Mouse (Mus musculus) B cell, adult 2 months (primary cell): ENCODE measurements around the gene Cltc.
A peak's percentile ranks its signal among the peaks of the same experiment; 100 is the strongest.
"Not testable (repeated sequence)": the region's sequence is repeated elsewhere in the genome, so short reads cannot be mapped to it uniquely, and the experiment has no call there.

Experiments
- DNase-seq, 2 experiments: peaks; one replicate each; pipeline ENCODE4 v3.0.0; 2022

The Cltc gene

DNA sequence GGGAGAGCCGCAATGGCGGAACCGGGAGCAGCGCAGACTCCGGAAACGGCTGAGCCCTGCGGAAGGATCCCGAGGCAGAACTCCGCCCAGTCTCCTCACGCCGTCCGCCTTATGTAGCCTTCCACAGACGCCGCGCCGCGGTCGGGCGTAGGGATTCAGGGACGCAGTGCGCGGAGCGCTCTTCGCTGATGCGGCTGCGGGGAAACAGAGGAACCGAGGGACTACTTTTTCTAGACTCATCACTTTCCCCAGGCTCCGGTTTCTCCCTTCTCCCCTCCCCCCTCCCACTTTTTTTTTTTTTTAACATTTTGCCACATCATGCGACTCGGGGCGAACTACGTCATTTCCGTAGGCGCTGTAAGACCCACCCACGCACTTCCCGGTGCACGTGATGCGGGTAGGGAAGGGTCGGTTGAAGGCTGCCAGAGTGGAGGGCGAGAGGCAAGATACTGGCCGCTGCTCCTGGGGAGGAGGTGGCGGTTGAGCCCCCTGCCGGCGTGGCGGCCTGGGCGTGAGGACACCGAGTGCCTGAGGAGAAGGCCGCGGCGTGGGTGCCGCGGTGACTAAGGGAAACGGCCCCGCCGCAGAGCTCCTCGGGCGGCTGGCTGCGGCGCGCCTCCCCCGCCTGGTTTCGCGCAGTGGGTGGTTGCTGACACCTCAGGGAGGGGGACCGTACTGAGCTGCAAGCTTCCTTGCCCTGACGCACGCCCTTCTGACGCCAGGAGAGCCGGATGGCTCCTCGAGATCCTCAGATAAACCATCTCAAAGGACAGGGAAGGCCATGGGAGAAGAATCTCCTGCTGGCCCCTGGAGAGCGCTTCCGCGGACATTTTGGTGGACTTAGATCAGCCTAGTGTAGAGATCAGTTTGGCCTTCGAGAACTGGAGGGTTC is at the start of gene Cltc:
Gene Cltc, minus strand, starts transcription at position 86 of the 892 bp plus-strand sequence.
- DNase-seq, result peak; percentile 95 to 96

DNA sequence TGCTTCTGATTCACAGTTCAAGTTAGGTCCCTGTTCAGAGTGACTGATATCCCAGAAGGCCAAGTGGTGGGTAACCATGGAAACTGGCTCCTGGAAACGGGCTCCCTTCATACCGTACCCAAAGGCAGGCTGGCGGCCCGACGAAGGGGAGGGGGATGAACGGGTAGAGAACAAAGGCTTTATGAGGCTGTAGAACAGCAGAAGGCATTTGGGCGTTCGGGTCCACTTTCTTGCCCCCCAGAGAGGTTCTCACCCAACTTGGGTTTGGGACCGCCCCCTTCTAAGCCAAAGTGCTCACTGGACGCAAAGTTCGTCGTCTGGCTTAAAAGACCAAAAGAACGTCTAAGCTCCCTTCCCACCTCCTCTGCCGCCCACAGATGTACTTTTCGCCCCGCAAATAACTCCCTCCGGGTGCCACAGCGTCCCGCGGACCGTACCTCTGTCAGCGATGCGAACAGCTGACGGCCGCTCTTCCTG is 49.7 kb upstream of the Cltc start:
- DNase-seq, result no peak

DNA sequence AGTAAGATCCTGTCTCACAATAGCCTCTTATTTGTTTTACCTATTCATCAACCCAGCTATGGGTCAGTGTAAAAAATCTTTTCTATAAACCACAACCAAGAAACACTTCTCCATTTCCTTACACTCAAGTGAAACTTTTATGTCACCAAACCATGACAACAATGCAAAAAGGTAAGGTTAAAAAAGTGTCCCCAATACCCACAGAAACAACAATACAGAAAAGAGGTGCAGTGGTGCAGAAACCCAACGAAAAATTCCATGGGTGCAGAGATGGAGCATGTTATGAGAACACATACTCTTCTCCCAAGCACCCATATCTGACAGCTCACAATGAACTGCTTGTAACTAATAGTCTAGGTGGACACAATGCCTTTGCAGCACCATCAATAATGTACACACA is 36.8 kb upstream of the Cltc start:
- peak; percentile 26 to 35 for DNase-seq

DNA sequence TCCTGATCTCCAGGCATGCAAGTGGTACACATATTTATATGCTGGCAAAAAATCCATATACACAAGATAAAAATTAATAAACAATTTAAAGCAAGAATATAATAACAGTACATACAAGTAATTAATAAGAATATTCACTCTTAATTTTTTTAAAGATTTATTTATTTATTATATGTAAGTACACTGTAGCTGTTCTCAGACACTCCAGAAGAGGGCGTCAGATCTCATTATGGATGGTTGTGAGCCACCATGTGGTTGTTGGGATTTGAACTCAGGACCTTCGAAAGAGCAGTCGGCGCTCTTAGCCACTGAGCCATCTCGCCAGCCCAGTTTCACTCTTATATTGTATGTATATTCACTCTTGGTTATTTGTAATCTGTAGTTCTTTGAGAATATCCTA is 30.1 kb upstream of the Cltc start:
- DNase-seq, result peak in 1 of 2 experiments; percentile 21

DNA sequence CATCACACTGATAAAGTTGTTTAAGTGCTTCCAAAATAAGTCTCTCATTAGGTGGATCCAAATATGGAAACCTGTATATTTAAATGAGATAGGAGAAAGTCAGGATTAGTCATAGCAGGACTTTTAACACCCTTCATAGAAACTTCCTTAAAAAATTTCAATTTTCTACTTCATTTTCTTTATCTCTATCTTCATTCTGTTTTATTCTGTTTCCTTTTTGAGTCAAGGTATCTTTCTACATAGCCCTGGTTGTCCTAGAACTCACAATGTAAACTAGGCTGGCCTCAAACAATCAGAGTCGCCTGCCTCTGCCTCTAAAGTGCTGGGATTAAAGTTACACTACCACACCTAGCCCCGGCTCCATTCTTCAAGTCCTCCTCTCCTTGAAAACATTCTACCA is 28.4 kb upstream of the Cltc start:
- no peak for DNase-seq

DNA sequence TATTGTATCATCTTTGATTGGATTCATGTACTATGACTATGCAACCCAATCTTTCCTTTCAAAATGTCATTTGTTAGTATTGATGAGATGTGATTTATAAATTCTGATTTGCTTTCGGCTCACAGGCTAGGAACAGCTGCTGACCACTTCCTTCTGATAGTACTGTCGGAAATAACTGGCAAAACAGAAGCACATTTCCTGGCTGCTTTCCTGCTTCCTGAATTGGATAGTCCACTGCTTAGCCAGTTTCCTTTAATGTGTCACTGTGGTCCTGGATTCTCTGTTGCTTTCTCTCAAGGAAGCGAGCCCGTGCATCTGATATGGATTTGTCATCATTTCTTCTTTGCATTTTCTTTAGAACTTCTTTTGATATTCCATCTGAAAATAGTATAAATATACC is 12.5 kb upstream of the Cltc start:
- DNase-seq, result no peak

DNA sequence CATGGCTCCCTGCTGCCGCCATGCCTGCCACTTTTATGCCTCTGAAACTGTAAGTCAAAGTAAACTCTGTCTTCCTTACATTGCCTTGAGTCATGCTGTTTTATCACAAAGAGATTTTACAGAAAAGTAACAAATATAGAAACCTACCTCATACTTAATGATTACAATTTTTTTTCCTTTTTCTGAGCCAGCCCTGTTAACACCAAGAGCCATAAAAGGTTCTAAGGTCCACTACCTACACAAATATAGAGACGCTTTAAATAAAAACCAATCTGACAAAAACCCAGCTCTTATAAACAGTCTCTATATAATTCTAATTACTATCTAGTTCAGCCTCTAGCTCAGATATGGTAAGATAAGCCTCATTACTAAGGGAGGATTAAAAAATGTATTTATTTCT is 7.1 kb upstream of the Cltc start:
- DNase-seq, result no peak

DNA sequence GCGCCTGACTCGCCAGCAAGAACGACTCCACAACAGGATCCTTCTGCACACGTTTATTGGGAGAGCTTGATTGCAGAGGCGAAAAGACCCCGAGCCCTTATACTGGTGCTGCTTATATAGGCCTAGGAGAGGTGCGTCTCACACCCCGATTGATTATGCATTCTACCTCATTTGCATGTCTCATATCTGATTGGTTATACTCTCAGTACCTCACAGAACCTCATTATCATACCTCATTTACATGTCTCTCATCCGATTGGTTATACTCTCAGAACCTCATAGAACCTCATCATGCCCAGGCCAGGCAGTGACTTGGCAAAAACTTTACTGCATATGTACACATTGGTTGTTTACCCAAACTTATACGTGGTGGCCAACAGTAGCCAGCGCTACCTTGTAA is 5.8 kb upstream of the Cltc start:
- DNase-seq, result not testable (repeated sequence)

DNA sequence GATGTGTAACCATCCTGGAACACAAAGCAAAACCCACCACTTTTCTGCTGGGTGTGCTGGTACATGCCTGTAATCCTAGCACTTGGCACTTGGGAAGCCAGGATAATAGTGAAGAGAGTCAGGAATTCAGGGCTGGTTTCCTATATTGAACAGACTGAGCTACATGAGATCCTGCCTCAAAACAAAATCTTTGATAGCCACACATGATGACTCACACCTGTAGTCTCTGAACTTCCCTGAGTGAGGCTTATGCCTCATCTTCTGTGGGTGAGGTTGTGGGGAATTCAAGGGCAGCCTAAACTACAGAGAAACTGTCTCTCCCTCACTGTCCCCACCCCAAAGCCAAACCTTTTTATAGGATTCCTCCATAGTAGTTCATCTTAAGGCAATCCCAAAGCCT is 3.0 kb upstream of the Cltc start:
- DNase-seq, result no peak

DNA sequence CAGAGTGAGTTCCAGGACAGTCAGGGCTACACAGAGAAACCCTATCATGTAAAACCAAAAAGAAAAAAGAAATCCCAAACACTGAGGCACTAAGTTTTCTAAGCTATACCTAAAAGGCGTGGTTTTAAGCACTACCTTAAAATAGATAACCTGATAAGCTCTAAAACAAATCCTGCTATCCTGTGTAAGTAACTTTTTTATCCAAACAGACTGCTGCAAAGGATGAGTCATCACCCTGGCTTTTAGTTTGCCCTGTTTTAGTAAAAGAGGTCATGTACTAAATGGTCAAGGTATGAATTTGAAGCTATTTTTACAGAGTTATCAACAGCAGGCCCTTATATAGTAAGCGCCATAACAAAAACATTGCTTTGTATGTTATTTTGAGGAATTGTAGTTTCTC is 2.5 kb upstream of the Cltc start:
- DNase-seq, result no peak

DNA sequence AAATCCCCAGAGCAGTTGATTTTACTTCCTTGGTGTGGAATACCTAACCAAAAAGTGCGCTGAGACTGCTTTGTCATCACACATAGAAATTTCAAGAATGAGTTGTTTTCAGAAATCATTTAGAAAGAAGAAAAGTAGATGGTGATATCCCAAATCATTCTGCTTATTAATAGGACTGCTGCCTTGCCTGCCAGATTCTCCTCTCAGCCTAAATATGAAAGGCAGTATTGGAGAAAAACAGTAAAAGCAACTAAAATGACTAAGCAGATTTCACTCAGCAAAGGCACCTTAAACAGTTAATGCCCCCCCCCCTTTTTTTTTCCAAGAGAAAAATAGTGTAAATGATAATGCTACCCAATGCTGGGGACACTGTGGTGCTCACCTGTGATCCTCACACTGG is 1.9 kb upstream of the Cltc start:
- no peak for DNase-seq

DNA sequence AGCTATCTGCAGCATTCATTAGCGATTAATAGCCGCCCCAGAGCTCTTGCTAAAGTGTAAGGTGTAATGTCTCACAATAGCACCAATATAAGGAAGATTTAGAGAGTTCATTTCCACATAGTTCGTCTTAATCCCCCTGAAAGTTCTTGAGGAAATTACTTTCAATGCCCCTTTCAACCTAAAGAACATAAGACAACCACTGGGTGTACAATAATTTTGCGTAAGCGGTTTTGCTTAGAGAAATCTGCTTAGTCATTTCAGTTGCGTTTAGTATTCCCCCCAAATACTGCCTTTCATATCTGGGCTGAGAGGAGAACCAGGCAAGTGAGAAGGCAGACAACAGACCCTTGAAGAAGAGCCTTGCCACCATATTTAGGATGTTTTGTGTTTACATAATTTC is 1.2 kb upstream of the Cltc start:
- no peak for DNase-seq

DNA sequence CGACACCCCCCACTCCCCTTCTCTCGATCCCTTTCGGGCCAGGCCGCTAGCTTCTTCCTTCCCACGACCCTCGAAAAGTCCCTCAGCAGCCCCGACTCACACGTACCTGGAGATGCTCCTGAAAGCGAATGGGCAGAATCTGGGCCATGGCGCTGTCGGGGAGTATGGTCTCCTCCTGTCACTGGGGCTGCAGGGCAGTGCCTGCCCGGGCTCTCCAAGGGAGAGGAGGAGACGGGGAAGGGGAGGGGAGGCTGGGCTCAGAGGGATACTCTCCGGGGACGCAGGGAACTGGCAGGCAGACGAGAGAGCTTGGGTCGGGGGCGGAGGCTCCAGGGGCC is 254 bp downstream of the Cltc start:
- DNase-seq, result no peak

DNA sequence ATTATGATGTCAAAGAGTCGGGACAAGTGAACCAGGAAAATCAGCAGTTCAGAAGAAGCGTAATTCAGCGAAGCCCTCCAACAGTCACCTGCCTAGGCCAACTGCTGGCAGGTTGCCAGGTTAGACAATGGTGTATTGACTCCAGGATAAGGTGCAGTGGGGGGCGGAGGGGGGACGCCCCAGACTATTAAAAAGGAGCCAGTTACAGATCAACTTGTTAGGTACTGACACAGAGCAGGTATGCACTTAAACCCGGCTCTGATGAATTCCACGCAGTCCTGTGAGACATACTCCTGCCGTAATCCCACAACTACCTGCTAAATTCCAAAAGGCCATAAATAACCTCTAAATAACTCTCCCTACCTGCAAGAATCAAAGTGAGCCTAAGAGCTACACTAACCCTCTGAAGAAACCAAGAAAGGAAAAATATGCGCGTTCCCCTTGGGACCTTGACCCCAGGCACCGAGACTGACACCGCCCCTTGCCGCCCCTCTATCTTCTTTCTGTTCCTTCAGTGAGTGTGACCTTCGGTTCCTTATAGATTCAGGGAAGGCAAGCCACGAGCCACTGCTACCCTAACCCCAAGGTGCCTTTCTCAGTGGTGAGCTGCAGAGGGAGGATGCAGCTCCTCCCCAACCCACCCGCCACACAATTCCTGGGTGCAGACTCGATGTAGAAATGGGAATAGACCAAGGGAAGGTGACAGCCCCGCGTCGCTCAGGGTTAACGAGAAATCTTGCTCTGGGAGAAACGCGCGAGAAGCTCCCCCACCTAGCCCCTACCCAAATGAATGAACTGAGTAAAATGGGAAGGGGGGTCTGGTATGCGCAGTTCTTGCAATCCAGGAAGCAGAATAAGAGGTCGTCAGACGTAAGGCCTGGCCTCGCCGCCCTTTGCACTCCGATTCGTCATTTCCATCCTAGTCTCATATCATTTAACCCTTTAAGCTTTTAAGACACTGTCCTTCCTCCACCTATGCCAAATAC is 916 bp downstream of the Cltc start:
- peak; percentile 55 for DNase-seq

DNA sequence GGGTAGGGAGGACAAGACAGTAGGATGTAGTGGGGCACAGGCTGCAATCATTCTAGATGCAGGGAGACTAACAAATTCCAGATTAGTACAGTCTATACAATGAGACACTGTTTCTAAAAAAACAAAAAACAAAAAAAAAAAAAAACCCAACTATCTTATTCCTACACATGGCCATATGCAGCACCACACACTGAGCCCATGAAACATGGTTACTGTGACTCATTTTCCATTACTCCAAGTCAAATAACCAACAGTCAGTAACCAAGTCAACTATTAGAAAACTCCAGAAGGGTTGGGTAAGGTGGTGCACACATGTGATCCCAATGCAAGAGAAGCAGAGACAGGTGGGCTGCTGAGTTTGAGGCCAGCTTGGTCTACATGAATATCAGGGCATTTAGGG is 5.0 kb downstream of the Cltc start:
- no peak for DNase-seq

DNA sequence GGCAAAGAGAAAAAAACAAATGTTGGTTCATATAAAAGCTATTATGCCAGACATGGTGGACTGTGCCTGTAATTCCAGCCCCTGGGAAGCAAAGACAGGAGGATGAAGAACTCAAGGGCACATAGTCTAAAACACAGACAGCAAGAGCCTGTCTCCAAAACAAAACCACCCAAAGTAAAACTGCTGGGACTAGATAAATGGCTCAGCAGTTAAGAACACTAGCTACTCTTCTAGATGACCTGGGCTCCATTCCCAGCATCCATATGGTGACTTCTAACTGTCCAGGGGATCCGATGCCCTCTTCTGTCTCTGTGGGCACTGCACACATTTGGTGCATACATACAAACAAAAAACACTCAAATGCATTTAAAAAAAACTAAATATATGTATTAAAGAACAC is 6.4 kb downstream of the Cltc start:
- DNase-seq, result no peak

DNA sequence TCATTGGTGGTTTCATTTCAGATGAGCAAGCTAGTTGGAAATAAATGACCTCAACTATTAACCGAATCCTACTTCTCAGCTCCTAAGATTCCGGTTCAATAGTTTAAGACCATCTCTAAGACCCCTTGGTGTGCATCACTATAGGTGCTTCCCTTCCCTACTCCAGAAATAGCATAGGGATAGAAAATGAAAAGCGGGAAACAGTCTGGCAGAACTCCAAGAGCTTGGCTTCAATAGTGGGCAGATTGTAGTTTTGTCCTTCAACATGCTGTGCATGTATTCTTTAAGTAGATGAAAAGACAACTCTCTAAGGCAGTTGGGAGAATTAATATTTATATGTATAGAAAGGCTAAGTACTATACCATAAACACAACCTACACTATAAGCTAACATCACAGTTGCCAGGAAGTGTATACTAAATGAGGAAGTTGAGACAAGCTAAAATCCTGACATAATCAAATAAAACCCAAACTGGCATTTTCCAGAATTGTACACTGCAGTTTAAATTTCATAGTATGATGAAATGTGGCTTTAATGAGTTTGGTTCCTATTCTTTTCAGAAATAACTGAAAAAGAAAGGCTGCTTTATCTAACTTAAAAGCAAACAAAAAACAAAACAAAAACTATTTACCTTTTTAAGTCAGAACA is 7.5 kb downstream of the Cltc start:
- no peak for DNase-seq

DNA sequence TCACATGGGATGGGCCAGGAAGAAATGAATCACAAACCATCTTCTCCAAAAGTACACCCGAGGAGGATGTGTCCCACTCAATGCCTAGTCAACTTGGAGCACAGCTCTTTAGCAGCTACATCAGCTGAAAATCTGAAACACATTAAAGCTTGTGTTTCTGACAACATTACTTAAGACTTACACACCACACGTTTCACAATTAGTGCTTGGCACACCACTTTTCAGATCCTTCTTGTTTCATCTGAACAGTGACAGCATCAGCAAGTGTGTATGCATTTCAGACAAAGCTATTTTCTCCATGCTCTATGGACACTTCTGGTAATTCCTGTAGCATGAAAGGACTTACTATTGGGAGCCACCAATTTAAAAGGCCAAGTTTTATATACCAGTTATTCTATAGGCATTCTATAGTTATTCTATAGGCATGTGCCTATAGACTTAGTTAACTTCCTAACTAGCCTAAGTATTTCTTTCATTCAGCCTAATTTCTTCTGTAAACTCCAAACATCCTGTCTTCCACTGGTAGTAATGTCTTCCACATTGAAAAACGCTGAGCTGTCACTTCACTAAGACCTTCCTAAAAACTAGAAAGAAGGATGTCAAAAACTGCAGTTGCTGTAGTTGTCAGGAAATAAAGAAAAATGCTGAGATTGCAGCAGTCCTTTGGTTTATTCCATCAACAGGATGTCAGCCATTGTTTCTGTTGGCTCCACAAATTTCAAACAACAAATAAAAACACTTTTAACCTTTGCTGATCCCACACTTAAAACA is 11.5 kb downstream of the Cltc start:
- DNase-seq, result no peak

DNA sequence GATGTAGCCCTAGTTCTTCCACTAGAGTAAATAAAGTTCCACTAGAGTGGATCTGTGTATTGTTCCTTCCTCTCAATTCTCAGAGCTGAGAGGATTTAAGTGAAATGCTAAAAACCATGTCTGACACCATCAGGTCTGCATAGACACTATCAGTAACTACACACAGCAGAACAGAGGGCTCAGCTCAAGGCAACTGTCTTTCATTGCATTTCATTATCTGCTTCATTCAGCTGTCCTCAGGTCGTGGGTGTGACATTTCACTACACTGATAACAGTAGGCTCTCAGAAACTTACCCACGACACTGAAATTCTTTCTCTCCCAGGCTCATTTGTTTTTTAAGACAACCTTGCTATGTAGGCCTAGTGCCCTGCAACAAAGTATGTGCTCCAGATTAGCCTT is 14.8 kb downstream of the Cltc start:
- no peak for DNase-seq

DNA sequence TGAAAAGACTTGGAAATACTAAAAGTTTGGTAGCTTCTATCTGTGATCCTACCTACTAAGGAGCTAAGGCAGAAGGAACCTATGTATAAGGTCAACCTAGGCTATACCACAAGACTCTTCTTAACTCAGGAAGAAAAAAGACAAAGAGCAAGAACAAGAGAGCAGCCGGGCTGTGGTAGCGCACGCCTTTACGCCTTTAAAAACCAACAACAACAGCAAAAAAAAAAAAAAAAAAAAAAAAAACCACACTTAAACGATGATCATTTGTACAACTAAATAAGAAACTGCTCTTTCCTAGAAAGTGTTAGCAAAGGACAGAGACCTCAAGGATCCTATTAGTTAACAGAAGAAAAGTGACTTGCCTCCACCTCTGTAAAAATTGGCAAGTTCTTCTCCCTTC is 15.9 kb downstream of the Cltc start:
- DNase-seq, result no peak

DNA sequence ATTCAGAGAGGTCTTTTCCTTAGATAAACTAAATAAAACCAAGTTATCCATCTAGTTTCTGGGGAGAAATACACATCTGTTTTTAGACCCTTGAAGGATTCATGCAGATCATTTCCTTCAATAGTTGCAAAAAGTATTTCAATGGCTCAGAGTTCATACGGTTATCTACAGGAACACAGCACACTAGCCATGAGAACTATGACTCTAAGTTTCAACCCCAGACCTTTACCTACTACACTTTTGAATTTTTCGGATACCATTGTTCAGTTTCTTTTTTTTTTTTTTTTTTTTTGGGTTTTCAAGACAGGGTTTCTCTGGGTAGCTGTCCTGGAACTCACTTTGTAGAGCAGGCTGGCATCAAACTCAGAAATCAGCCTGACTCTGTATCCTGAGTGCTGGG is 17.9 kb downstream of the Cltc start:
- no peak for DNase-seq

DNA sequence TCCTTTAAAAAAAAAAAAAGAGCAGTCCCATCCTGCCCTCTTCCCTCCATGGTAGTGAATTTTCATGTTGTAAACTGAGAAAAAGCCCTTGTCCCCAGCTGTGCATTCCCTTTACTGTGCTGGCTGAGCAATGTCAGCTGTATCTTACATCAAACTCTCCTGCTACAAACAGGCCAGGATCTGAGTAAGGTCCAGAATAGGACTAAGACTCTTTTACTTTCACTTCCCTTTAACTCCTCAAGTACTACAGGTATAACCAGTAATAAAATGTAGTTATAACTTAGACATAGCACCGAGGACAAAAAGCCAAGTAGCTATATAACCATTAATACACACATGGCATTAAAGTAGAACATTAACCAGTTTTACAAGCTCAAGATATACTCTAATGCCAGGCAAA is 18.4 kb downstream of the Cltc start:
- DNase-seq, result peak; percentile 38 to 40

DNA sequence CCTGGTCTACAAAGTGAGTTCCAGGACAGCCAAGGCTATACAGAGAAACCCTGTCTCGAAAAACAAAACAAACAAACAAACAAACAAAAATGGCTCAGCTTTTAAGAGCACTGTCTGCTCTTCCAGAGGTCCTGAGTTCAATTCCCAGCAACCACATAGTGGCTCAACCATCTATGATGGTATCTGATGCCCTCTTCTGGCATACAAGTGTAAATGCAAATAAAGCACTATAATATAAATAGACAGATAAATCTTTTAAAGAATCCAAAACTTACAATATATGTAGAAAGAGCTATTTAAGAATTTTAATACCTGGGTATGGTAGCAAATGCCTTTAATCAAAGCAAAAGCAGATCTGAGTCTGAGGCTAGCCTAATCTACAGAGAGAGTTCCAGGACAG is 19.1 kb downstream of the Cltc start:
- not testable (repeated sequence) for DNase-seq
